Mouse (Mus musculus): Measurements from ENCODE around the gene Alg1. TPM values are rescaled to one million over a fixed set of nuclear protein-coding genes. Genes with fewer than 3 reads are reported as not detected.

The Alg1 gene
- total RNA-seq, 2 experiments from 2014 or later = 26.9 to 29.7 TPM

Small RNA genes lying within 50 kb of the gene (microRNA-seq; reads per million reads assigned to microRNA genes)
- gene Gm23689 (0 reads per million in 2 experiments), gene Gm26095 (0 reads per million in 2 experiments), gene Mir6364 (0 reads per million in 2 experiments)

Other genes starting within 250 kb of the Alg1 start
- gene Sept12, start 235.8 kb upstream of the Alg1 start, total RNA-seq (2021) = not detected
- gene Smim22, start 226.3 kb upstream of the Alg1 start, total RNA-seq (2021) = not detected
- gene Rogdi, start 220.1 kb upstream of the Alg1 start, total RNA-seq (2021) = 100 to 1,000 TPM; 202 to 212 TPM
- gene Glyr1, start 183.8 kb upstream of the Alg1 start, total RNA-seq (2021) = 100 to 1,000 TPM; 141 to 156 TPM
- gene Ubn1, start 183.6 kb upstream of the Alg1 start, total RNA-seq (2021) = 10 to 100 TPM; 41.9 to 42.1 TPM
- gene Ppl, start 101.2 kb upstream of the Alg1 start, total RNA-seq (2021) = under 1 TPM; 0.04 to 0.53 TPM
- 1 to 10 TPM; 1.2 to 1.5 TPM for gene Sec14l5, start 86.5 kb upstream of the Alg1 start, total RNA-seq (2021)
- 1 to 10 TPM; 7.4 to 10.0 TPM for gene Nagpa, start 29.6 kb upstream of the Alg1 start, total RNA-seq (2021)
- 10 to 100 TPM in 1 of 2 experiments, 1 to 10 TPM in 1; 8.8 to 11.3 TPM for gene AU021092, start 11.3 kb upstream of the Alg1 start, total RNA-seq (2021)
- 1 to 10 TPM; 3.7 to 4.2 TPM for gene Eef2kmt, start 22.4 kb downstream of the Alg1 start, total RNA-seq (2021)